Mouse (Mus musculus) forebrain, postnatal 0 days (tissue): ENCODE results near the gene Fcer1g. TPM values are rescaled to one million over a fixed set of nuclear protein-coding genes. Genes with fewer than 3 reads are reported as not detected.

Experiments
- ATAC-seq: fragments of 200-750 bp; cut with Nextera tagmentation; 2 replicates; pipeline ENCODE4 v1.8.0; 2017; ENCODE audit warnings: mild to moderate bottlenecking, moderate library complexity
- DNase-seq: peaks from one replicate; pipeline ENCODE4 v3.0.0-alpha.2; 2015
- H3K27ac ChIP-seq: fragments of 300-500 bp; sonication (generic); 2 replicates; pipeline ENCODE4 v1.5.1; 2014; ENCODE audit warnings: low read depth, mild to moderate bottlenecking, antibody characterized with exemption, low read length, moderate library complexity, mixed read lengths
- H3K27me3 ChIP-seq: fragments of 300-500 bp; sonication (generic); 2 replicates; pipeline ENCODE4 v1.6.1; 2014; ENCODE audit warnings: mild to moderate bottlenecking, low read length, mixed read lengths; ENCODE audit not compliant: insufficient read depth
- H3K36me3 ChIP-seq: fragments of 300-500 bp; sonication (generic); 2 replicates; pipeline ENCODE4 v1.6.1; 2014; ENCODE audit warnings: mild to moderate bottlenecking, moderate library complexity; ENCODE audit not compliant: insufficient read depth
- H3K4me1 ChIP-seq: fragments of 300-500 bp; sonication (generic); 2 replicates; pipeline ENCODE4 v1.6.1; 2014; ENCODE audit warnings: antibody characterized with exemption; ENCODE audit not compliant: insufficient read depth
- H3K4me2 ChIP-seq: fragments of 300-500 bp; sonication (generic); 2 replicates; pipeline ENCODE4 v1.6.1; 2014; ENCODE audit warnings: low read depth, mild to moderate bottlenecking, moderate library complexity
- H3K4me3 ChIP-seq: fragments of 300-500 bp; sonication (generic); 2 replicates; pipeline ENCODE4 v1.5.1; 2014; ENCODE audit warnings: low read depth, low read length, mixed read lengths
- H3K9ac ChIP-seq: fragments of 300-500 bp; sonication (generic); 2 replicates; pipeline ENCODE4 v1.6.1; 2014; ENCODE audit warnings: mild to moderate bottlenecking
- H3K9me3 ChIP-seq: fragments of 300-500 bp; sonication (generic); 2 replicates; pipeline ENCODE4 v1.6.1; 2016; ENCODE audit warnings: low read length
- CTCF ChIP-seq: sonication (generic); IDR thresholded peaks from 2 replicates; pipeline ENCODE4 v1.5.1; 2016; ENCODE audit warnings: antibody characterized with exemption, control low read depth, low read depth
- WGBS: fragments of 180-500 bp; shearing (Covaris S2); extraction: QIAGEN DNeasy Blood & Tissue Kit; methylation state at CpG from one replicate; pipeline ENCODE4 v1.1.7; 2014; 5-methylcytosine and 5-hydroxymethylcytosine counted together
- polyA plus RNA-seq: library from polyadenylated mRNA; unstranded; fragments of >200 nt; fragmentation: Nextera tagmentation; extraction: Ambion mirVana; gene quantifications from 2 replicates; pipeline ENCODE4 v1.2.1, GENCODE M21; 2015
- total RNA-seq: library from RNA; depleted of rRNA; stranded (reverse); fragments of >200 nt; gene quantifications from 2 replicates; pipeline ENCODE4 v1.2.3, GENCODE M21; 2014; rRNA removed

Fcer1g gene
- total and polyA plus RNA-seq, 2 experiments from 2014 or later = 11.2 to 33.2 TPM

DNA sequence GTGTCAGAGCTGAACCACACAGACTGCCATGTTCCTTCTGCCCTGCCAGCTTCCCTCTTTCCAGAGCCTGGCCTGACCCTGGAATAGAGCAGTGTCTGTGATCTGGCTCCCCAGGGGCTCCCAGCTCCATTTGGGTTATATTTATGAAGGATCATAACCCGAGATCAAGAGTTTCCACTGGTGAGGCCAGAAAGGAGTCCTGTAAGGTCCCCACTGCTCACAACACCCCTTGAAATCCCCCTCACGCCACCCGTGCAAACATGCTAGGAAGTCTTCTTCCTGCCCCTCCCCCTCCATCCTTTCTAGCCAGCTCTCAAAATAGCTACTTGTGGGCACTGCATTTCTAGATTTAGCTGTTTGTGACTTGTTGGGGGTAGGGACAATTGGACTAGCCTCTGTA, 50.5 kb downstream of the Fcer1g start:
- WGBS = 80% methylated on average over 3 of the region's 3 CpGs
- Histone ChIP-seq H3K9ac (no peak overlapping the region), H3K4me1 (no peaks in the 10 kb centered on the region), H3K36me3 (no peaks in the 10 kb centered on the region), H3K9me3 (no peaks in the 10 kb centered on the region), H3K4me3 (no peak overlapping the region), H3K27me3 (no peaks in the 10 kb centered on the region), H3K27ac (no peak overlapping the region), H3K4me2 (no peak overlapping the region)
- DNase-seq (no peak), ATAC-seq (no peak)
- TF ChIP-seq CTCF = no peak

DNA sequence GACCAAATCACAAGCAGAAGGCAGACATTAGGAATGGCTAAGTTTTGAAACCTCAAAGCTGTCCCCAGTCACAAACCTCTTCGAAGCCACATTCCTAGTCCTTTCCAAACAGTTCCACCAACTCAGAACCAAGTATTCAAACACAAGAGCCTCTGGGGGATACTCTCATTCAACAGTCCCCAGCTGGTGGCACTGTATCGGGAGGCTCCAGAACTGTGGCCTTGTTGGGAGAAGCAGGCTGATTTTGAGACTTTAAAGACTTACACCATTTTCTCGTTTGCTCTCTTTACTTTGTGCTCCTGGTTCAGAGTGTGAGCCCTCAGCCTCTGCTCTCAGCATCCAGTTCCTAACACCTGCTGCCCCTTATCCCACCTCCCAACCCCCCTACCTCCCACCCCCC, 51.1 kb downstream of the Fcer1g start:
- ATAC-seq (no peak), DNase-seq (no peak)
- no peaks in the 10 kb centered on the region for H3K4me1 ChIP-seq
- TF ChIP-seq CTCF = no peak
- H3K4me3 ChIP-seq = no peak overlapping the region
- H3K9ac ChIP-seq = no peak overlapping the region
- no peak overlapping the region for H3K27ac ChIP-seq
- no peaks in the 10 kb centered on the region for H3K27me3 ChIP-seq
- WGBS = 70% methylated on average over 3 of the region's 3 CpGs
- H3K36me3 ChIP-seq = no peaks in the 10 kb centered on the region
- no peak overlapping the region for H3K4me2 ChIP-seq
- no peaks in the 10 kb centered on the region for H3K9me3 ChIP-seq

Other genes with a start within 250 kb of the Fcer1g start
- gene Fcgr4, start 215.4 kb downstream of the Fcer1g start, total RNA-seq = 0.76 TPM in 1 of 2 replicates, not detected in the other
- gene Fcgr4, start 215.4 kb downstream of the Fcer1g start, polyA plus RNA-seq = 0.44 and 0.67 TPM in 2 replicates
- 13.5 and 14.9 TPM in 2 replicates for gene Fcgr3, start 169.4 kb downstream of the Fcer1g start, total RNA-seq
- gene Fcgr3, start 169.4 kb downstream of the Fcer1g start, polyA plus RNA-seq = 13.9 and 14.6 TPM in 2 replicates
- 1.7 and 2.4 TPM in 2 replicates for gene Cfap126, start 120.4 kb downstream of the Fcer1g start, total RNA-seq
- 11.7 and 13.7 TPM in 2 replicates for gene Cfap126, start 120.4 kb downstream of the Fcer1g start, polyA plus RNA-seq
- gene Sdhc, start 83.8 kb downstream of the Fcer1g start, total RNA-seq = 195 and 197 TPM in 2 replicates
- 285 and 302 TPM in 2 replicates for gene Sdhc, start 83.8 kb downstream of the Fcer1g start, polyA plus RNA-seq
- 0.38 TPM in 1 of 2 replicates, not detected in the other for gene Mpz, start 83.7 kb downstream of the Fcer1g start, total RNA-seq
- 0.30 and 0.67 TPM in 2 replicates for gene Mpz, start 83.7 kb downstream of the Fcer1g start, polyA plus RNA-seq
- gene Pcp4l1, start 38.1 kb downstream of the Fcer1g start, total RNA-seq = 12.3 and 16.2 TPM in 2 replicates
- 31.4 and 33.4 TPM in 2 replicates for gene Pcp4l1, start 38.1 kb downstream of the Fcer1g start, polyA plus RNA-seq
- gene Nr1i3, start 20.4 kb downstream of the Fcer1g start, total RNA-seq = not detected in 2 replicates
- 0.16 and 0.19 TPM in 2 replicates for gene Nr1i3, start 20.4 kb downstream of the Fcer1g start, polyA plus RNA-seq
- 46.5 and 62.7 TPM in 2 replicates for gene Tomm40l, start 11.9 kb downstream of the Fcer1g start, total RNA-seq
- 39.8 and 41.7 TPM in 2 replicates for gene Tomm40l, start 11.9 kb downstream of the Fcer1g start, polyA plus RNA-seq
- gene Apoa2, start 9.3 kb downstream of the Fcer1g start, total RNA-seq = 0.92 and 2.0 TPM in 2 replicates
- gene Apoa2, start 9.3 kb downstream of the Fcer1g start, polyA plus RNA-seq = 2.7 and 4.0 TPM in 2 replicates
- 4.5 and 5.9 TPM in 2 replicates for gene Adamts4, start 16.1 kb upstream of the Fcer1g start, total RNA-seq
- 2.6 and 5.6 TPM in 2 replicates for gene Adamts4, start 16.1 kb upstream of the Fcer1g start, polyA plus RNA-seq
- gene Ndufs2, start 17.0 kb upstream of the Fcer1g start, total RNA-seq = 203 and 270 TPM in 2 replicates
- gene Ndufs2, start 17.0 kb upstream of the Fcer1g start, polyA plus RNA-seq = 219 and 243 TPM in 2 replicates
- 75.1 and 99.3 TPM in 2 replicates for gene B4galt3, start 36.0 kb upstream of the Fcer1g start, total RNA-seq
- 104 and 115 TPM in 2 replicates for gene B4galt3, start 36.0 kb upstream of the Fcer1g start, polyA plus RNA-seq
- gene Ppox, start 46.8 kb upstream of the Fcer1g start, total RNA-seq = 26.6 and 30.6 TPM in 2 replicates
- gene Ppox, start 46.8 kb upstream of the Fcer1g start, polyA plus RNA-seq = 21.1 and 23.3 TPM in 2 replicates
- gene Usp21, start 53.6 kb upstream of the Fcer1g start, total RNA-seq = 56.8 and 66.5 TPM in 2 replicates
- gene Usp21, start 53.6 kb upstream of the Fcer1g start, polyA plus RNA-seq = 66.4 and 80.4 TPM in 2 replicates
- 96.6 and 123 TPM in 2 replicates for gene Ufc1, start 60.7 kb upstream of the Fcer1g start, total RNA-seq
- gene Ufc1, start 60.7 kb upstream of the Fcer1g start, polyA plus RNA-seq = 133 and 150 TPM in 2 replicates
- 22.5 and 31.1 TPM in 2 replicates for gene Dedd, start 94.8 kb upstream of the Fcer1g start, total RNA-seq
- 42.2 and 44.6 TPM in 2 replicates for gene Dedd, start 94.8 kb upstream of the Fcer1g start, polyA plus RNA-seq
- 44.9 and 47.6 TPM in 2 replicates for gene Nit1, start 111.3 kb upstream of the Fcer1g start, total RNA-seq
- gene Nit1, start 111.3 kb upstream of the Fcer1g start, polyA plus RNA-seq = 42.1 and 48.1 TPM in 2 replicates
- gene Pfdn2, start 111.3 kb upstream of the Fcer1g start, total RNA-seq = 18.2 and 27.0 TPM in 2 replicates
- gene Pfdn2, start 111.3 kb upstream of the Fcer1g start, polyA plus RNA-seq = 143 and 146 TPM in 2 replicates
- gene Klhdc9, start 126.4 kb upstream of the Fcer1g start, total RNA-seq = 4.3 and 5.0 TPM in 2 replicates
- 5.1 and 6.9 TPM in 2 replicates for gene Klhdc9, start 126.4 kb upstream of the Fcer1g start, polyA plus RNA-seq
- gene Nectin4, start 135.7 kb upstream of the Fcer1g start, total RNA-seq = 1.0 and 2.0 TPM in 2 replicates
- gene Nectin4, start 135.7 kb upstream of the Fcer1g start, polyA plus RNA-seq = 1.3 and 1.8 TPM in 2 replicates
- 0.69 and 0.81 TPM in 2 replicates for gene Arhgap30, start 154.6 kb upstream of the Fcer1g start, total RNA-seq
- 0.53 and 0.65 TPM in 2 replicates for gene Arhgap30, start 154.6 kb upstream of the Fcer1g start, polyA plus RNA-seq
- 168 and 183 TPM in 2 replicates for gene Usf1, start 176.9 kb upstream of the Fcer1g start, total RNA-seq
- 198 and 200 TPM in 2 replicates for gene Usf1, start 176.9 kb upstream of the Fcer1g start, polyA plus RNA-seq
- gene Tstd1, start 184.5 kb upstream of the Fcer1g start, total RNA-seq = 1.3 and 2.0 TPM in 2 replicates
- gene Tstd1, start 184.5 kb upstream of the Fcer1g start, polyA plus RNA-seq = 1.9 and 3.1 TPM in 2 replicates
- 3.6 and 6.2 TPM in 2 replicates for gene F11r, start 203.2 kb upstream of the Fcer1g start, total RNA-seq
- 4.6 and 7.8 TPM in 2 replicates for gene F11r, start 203.2 kb upstream of the Fcer1g start, polyA plus RNA-seq